Mouse (Mus musculus) olfactory bulb, adult 2 months (tissue): Measurements from ENCODE around the gene Dnah17.

Source experiments
- CTCF ChIP-seq: fragments of 200-500 bp; IDR thresholded peaks from 2 replicates; pipeline ENCODE4 v1.5.1; 2012; ENCODE audit warnings: low read depth, mild to moderate bottlenecking, low read length, moderate library complexity; ENCODE audit not compliant: insufficient read depth
- POLR2A ChIP-seq: fragments of 200-500 bp; IDR thresholded peaks from 2 replicates; pipeline ENCODE4 v1.6.1; 2012; ENCODE audit warnings: mild to moderate bottlenecking, low read depth, low read length, moderate library complexity; ENCODE audit not compliant: insufficient read depth

DNA sequence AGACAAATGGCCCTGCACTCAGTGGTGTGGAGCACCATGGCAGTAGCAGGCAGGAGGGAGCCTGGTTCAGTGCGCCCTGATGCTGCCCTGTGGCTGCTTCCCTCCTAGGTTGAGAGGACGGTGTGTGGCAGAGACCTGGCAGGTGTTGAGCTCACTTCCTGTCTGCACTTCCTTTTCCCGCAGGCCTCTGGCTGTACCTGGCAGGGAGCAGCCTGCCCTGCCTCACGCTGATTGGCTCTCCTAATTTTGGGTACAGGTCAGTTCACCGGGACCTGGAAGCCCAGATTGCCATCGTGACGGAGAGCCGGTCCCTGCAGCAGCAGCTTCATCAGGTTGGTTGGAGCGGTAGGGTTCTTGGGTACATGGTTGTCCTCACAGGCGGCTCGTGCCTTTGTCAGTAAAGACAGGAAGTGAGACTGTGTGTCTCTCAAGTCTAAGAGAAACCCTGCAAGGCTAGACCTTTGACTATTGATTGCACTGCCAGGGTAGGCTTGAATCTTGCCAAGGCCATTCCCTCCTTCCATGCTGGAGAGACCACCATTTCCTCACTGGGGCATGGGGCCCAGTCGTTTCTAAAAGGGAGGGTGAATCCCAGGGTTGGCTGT, 115.9 kb downstream of the Dnah17 start:
- no peak for TF ChIP-seq POLR2A
- no peak for TF ChIP-seq CTCF
